Mouse (Mus musculus) sigmoid colon, adult 10 weeks (tissue): ENCODE measurements around the gene Gm14434. TPM values are rescaled to one million over a fixed set of nuclear protein-coding genes. Genes with fewer than 3 reads are reported as not detected.

Source experiments
- polyA plus RNA-seq: library from polyadenylated mRNA; stranded (reverse); fragments of 350-450 nt; fragmentation: Illumina TruSeq; extraction: RNeasy Lipid Tissue Mini Kit (QIAGEN cat#74804); gene quantifications from one replicate; pipeline ENCODE4 v1.2.3, GENCODE M21; 2014; ENCODE audit warnings: low read depth, low replicate concordance

Gene Gm14434
- 7.8 TPM for polyA plus RNA-seq

DNA sequence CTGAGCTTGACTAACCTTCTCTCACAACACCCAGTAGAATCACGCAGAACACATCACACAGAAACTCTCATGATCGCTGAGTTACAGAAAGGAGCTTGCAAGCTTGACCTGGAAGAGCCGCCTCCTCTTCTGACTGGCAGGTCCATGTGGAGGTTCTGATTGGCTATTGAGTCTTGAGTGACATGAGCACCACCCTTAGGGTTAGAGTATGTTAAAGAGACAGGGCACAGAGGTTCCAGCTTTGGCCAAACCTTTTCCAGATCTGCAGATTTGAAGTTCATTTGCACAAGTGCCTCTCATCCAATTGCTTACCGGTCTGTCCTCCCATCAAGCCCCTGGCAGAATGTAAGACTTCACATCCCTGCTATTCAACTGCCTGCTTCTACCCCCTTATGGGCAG is at the start of gene Gm14434:
Gene Gm14434 (minus strand): TSS at position 101 of the 400 bp plus-strand sequence.

DNA sequence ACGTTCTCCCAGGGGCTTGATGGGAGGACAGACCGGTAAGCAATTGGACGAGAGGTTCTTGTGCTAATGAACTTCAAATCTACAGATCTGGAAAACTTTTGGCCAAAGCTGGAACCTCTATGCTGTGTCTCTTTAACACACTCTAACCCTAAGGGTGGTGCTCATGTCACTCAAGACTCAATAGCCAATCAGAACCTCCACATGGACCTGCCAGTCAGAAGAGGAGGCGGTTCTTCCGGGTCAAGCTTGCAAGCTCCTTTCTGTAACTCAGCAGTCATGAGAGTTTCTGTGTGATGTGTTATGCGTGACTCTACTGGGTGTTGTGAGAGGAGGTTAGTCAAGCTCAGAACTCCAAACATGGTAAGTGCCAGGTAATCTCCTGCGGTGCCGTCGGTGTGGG is 34.2 kb upstream of the Gm14434 start, which contains the start of gene Zfp967:
Gene Zfp967 (plus strand): TSS at position 301 of the 400 bp plus-strand sequence.

DNA sequence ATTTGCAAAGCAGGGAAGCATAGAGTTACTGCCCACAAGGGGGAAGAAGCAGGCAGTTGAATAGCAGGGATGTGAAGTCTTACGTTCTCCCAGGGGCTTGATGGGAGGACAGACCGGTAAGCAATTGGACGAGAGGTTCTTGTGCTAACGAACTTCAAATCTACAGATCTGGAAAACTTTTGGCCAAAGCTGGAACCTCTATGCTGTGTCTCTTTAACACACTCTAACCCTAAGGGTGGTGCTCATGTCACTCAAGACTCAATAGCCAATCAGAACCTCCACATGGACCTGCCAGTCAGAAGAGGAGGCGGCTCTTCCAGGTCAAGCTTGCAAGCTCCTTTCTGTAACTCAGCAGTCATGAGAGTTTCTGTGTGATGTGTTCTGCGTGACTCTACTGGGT is 63.3 kb downstream of the Gm14434 start, which contains the start of gene Gm14435:
Gene Gm14435 (plus strand): TSS at position 301 of the 400 bp plus-strand sequence.

Other genes starting within 250 kb of the Gm14434 start
- gene Gm11009, start 167.3 kb downstream of the Gm14434 start, polyA plus RNA-seq: not detected
- 15.2 TPM for gene Gm14435, start 63.2 kb downstream of the Gm14434 start, polyA plus RNA-seq
- gene Zfp967, start 34.3 kb upstream of the Gm14434 start, polyA plus RNA-seq: not detected
- gene Gm14308, start 149.6 kb upstream of the Gm14434 start, polyA plus RNA-seq: 14.3 TPM
- 66.7 TPM for gene Zfp973, start 183.7 kb upstream of the Gm14434 start, polyA plus RNA-seq
- 116 TPM for gene Gm14305, start 221.5 kb upstream of the Gm14434 start, polyA plus RNA-seq